Mouse (Mus musculus) erythroid progenitor cell, adult 5-6 weeks (primary cell): ENCODE data around the gene Gm20388. TPM values are rescaled to one million over a fixed set of nuclear protein-coding genes. Genes with fewer than 3 reads are reported as not detected.

Experiments
- ATAC-seq: replicated peaks from 2 replicates; pipeline ENCODE4 v1.8.0; 2016; ENCODE audit warnings: moderate number of reproducible peaks, mild to moderate bottlenecking, moderate TSS enrichment, inconsistent platforms; ENCODE audit not compliant: poor library complexity, low FRiP score, severe bottlenecking
- total RNA-seq, 2 experiments: library from RNA; stranded (forward) in 1 of 2; stranded (reverse) in 1 of 2; fragments of 150-400 nt in 1 of 2; fragments of 186-747, 209-891 nt in 1 of 2; gene quantifications; 2 replicates each; pipeline versions ENCODE4 v1.2.3 to v1.2.4; 2015 to 2017; ENCODE audit warnings: low replicate concordance in 2 of 2

The Gm20388 gene
- total RNA-seq, 2 experiments from 2014 or later: 4.2 TPM; not detected in 1

DNA sequence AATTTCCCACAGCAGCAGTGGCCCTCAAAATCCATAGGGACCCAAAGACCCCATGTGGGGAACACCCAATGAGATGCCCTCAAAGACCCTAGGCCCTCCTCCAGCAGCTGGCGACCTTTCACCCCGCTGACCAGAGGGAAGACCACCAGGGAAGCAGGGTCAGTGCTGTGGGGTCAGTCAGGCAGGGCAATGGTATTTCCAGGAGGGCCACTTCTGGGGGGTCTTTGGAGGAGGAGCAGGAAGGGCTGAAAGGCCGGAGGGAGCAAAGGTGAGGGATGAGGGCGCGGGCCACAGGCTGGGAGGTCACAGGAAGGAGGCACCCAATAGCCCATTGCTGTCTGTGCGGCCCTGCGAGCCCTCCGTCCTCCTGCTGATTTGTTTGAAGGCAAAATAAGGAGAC lies 1539.6 kb downstream of the Gm20388 start:
- ATAC-seq: no peak

- ATAC-seq: no peak
Measured at GRCm38 (mm10) chr8:121451404-121452076, 1540.9 kb downstream of the Gm20388 start.

- ATAC-seq: no peak
Measured at GRCm38 (mm10) chr8:121454737-121455136, 1544.1 kb downstream of the Gm20388 start.

DNA sequence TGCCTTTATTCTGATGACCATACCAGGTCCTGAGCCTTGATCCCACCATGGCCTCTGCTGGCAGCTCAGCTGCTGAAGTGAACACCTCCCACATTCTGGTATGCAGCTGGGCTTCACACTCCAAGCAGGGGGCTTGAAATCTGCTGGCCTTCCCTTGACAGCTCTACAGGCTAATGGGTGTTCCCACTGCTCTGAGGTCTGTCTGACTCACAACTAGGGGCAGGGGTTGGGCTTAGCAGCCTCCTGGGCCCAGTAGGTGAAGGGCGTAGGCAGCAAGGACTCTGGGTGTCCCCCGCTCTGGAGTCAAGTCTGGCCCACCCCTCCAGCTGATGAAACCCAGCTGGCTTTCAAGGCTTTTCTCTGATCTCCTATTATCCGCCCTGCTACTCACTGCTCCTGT lies 1550.6 kb downstream of the Gm20388 start:
- ATAC-seq: no peak

DNA sequence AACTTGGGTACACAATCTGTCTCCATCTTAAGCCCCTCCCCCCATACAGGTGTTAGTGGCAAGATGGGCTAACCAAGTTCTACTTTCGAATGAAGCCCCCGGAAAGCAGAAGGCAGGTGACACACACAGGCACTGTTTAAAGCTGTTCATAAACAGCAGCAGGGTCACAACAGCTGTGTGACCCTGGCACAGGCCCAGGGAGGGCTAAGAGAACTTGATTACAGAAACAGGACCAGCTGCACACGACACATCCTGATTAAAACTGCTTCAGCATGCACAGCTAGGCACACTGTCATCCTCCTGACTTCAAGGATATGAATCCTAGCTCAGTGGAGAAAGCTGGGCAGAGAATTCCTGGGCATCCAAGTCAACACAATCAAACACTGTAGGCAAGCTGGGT lies 1551.5 kb downstream of the Gm20388 start:
- no peak for ATAC-seq

DNA sequence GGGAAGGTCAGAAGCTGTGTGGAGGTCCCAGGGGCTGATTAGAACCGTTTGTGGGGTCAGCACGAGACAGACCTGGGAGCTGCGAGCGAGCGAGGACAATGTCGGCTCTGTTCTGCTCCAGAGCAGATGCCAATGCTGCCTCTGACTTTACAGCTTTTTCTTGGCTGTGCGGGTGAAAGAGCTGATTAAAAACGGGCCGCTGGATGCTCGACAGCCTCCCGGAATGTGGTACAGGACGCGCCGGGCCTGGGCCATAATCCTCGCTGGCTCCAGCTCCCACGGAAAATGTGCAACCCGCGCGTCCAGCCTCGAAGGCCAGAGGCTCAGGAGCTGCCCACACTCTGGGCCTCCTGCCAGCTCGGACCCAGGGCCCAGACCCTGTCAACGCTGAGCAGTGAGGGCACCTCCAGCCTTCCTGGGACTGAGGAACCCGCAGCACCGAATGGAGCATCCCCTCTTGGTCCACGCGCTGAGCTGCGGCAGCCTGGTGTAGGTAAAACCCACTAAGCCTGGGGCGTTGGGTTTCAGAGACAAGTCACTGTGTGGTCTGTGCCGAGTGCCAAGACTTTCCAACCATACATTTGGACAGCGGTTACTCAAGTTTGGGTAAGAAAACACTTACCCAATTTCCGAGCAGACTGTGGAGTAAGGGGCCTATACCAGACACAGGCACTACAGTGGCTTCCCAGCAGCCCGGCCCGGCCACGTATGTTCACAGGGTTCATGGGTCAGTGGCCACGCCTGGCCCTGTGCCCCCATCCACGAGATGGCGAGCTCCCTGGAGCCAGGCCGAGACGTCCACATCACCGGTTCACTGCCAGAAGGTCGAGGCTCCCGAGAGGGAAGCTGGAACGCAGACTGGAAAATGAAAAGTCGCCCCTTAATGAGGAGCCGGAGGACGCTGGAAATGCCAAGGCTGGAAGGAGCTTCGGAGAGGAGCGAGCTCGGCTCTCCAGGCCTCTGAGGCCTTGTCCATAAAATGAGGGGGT lies 1557.7 kb downstream of the Gm20388 start:
- no peak for ATAC-seq

- no peak for ATAC-seq
Measured at GRCm38 (mm10) chr8:121474161-121474897, 1563.7 kb downstream of the Gm20388 start.

- ATAC-seq: no peak
Measured at GRCm38 (mm10) chr8:121474898-121475284, 1564.2 kb downstream of the Gm20388 start.

DNA sequence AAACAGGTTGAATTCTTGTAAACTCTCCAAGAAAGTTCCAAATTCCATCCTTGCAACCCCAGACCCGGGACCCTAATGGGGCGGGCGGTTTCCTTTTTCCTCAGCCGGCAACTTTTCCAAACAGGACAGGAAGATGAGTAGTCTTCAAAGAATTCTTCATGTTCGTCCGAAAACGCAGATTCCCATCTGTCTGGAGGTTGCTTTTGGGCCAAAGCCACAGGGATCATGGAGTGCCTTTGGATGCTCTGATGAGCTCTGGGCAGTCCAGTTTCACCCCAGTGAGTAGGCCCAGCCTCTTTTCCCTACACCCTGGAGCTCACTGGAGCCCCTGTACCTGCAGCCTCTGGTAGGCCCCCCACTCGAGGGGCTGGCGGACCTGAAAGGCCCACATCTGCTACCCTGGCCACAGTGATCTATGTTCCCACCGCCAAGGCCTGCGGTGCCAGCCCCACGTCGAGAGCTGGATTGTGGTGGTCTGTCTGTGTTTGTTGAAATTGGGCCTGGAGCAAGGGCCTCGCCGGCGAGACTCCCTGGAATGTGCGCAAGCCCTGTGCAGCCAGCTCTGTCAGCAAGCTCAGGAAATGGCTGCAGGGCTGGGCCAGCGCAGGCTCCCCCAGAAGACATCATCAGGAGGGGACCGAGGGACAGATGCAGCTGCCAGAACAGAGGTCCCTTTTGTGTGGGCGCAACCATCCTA lies 1567.4 kb downstream of the Gm20388 start:
- ATAC-seq: no peak

GRCm38 (mm10) chr8:121479144-121479543 lies 1568.5 kb downstream of the Gm20388 start:
- ATAC-seq: no peak

GRCm38 (mm10) chr8:121480411-121481031 lies 1569.9 kb downstream of the Gm20388 start:
- ATAC-seq: no peak

DNA sequence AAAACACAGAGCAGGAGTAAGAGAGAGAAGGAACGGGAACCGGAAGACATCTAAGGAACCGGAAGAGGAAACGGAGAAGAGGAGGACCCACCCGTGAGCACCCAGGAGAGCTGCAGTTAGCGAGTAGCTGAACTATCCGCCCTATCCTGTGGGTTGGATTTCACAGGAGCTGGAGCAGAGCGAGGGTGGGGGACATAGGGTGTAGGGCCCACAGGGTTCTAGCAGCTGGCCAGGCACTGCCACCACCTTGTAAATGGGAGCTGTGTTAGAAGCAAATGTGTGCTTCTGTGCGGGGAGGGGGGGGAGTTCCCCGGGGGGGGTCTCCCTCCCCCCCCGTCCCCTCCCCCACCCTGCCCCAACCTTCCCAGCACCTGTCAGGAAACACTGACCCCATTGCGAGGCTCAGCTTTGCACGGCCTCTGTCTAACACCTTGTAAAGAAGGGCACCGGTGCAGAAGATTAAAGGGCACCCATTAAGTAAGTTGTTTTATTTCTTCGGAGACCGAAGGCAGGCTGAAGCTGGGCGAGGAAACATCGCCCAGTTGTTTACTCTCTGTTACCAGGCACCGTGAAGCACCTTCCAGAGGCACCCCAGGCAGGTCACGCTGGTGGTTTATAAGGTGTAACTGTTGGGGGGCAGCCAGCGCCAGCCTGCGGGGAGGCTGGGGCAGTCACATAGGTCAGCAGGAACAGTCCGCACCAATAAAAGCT lies 1573.6 kb downstream of the Gm20388 start:
- no peak for ATAC-seq

DNA sequence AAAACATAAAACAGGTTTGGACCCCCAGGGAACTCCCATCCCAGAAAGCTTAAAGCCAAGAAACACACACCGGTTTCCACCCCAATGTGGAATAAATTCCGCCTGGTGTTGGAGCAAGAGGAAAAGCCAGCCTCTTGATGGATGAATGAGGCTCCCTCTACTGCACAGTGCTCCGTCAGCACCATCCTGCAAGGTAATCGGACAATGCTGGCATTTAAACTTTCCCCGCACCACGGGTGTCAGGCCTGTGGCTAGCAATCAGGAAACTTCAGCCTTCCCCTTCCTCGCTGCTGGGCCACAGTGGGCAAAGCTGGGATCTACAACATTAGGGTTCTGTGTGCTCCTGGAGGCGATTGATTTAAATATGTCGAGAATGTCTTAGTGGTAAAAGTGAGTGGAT lies 1581.0 kb downstream of the Gm20388 start:
- no peak for ATAC-seq

GRCm38 (mm10) chr8:121497621-121498020 lies 1587.0 kb downstream of the Gm20388 start:
- no peak for ATAC-seq

- ATAC-seq: no peak
Measured at GRCm38 (mm10) chr8:121511751-121512150, 1601.1 kb downstream of the Gm20388 start.

GRCm38 (mm10) chr8:121513429-121513828 lies 1602.8 kb downstream of the Gm20388 start:
- ATAC-seq: peak; percentile 64; the same call in 1 of the 2 replicates

DNA sequence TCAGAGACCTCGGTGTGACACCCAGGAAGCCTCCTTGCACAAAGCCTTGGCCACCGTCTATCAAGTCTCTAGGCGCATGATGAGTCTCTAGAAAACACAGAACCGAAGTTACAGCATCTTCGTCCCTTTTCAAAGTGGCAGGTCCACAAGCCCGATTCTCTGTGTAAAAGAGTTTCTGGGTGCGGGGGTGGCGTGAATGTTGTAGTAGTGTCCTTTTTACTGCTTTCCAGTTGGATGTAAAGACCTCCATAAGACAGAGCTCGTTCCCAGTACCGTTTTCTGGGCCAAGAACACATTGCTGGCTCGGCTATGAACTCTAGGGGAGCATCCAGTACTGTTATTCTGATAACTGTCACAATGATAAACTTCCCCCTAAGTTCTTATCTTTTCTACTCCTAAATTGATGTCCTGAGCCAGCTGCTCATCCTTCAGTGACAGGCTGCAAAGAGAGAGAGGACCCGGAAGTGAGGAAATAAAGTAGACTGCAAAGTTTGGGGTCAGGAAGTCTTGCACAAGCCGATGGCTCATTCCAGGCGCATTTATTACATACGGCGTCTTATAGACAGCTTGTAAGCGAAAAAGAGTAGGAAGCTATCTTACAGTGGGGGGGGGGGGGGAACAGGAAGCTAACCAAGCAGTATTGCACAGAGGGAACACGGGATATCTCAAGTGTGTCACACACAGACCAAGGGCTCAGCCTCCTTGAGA lies 1614.6 kb downstream of the Gm20388 start:
- ATAC-seq: no peak
